Mouse (Mus musculus) mature B cell (primary cell): ENCODE results near the gene Trappc12.

ENCODE experiments used
- in situ Hi-C: fragments of 300-500 bp; cut with MboI; formaldehyde crosslinking; loops from 2 replicates; pipeline ENCODE4 v1.14.3; 2019

Trappc12 gene

GRCm38 (mm10) chr12:28688996-28689395 lies 61.3 kb downstream of the Trappc12 start:
- in situ Hi-C loops: no loop called here

DNA sequence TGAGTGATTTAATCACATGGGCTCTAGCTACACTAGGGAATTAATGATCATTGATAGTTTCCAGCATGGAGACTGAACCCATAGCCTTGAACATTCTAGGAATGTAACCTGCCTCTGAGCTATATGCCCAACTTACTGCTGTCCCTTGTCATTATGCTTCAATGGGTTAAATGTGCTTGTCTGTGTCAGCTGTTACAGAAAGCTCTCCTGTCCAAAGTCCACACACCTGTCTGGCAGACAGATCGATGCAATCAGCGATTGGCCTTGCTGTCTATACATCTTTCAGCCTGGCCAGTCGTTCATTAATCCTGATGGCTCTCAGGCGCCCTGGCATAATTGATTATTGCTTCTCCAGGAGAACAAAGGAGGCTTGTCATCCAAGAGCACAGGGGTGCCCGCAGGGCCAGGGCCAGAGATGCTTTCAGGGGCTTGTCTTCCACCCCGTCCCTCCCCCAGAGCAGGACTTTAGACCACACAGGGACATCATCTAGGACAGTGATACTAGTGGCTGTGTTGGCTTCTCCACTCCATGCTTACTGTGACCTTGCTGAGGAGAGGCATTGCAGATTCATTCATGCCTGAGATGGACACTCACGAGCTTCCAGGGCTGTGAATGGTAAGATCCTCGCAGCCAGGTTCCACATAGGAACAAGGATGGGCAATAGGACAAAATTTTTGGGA lies 63.9 kb downstream of the Trappc12 start:
- in situ Hi-C loops: no loop called here

- in situ Hi-C loops: no loop called here
Observed at GRCm38 (mm10) chr12:28685771-28686170, 64.5 kb downstream of the Trappc12 start.

GRCm38 (mm10) chr12:28684674-28685073 lies 65.6 kb downstream of the Trappc12 start:
- in situ Hi-C loops: no loop called here

GRCm38 (mm10) chr12:28675925-28676209 lies 74.4 kb downstream of the Trappc12 start:
- in situ Hi-C loops: no loop called here

- in situ Hi-C loops: no loop called here
Observed at GRCm38 (mm10) chr12:28675121-28675924, 74.9 kb downstream of the Trappc12 start, which contains the start of gene Adi1. Adi1 (plus strand) TSS chr12:28675231.

DNA sequence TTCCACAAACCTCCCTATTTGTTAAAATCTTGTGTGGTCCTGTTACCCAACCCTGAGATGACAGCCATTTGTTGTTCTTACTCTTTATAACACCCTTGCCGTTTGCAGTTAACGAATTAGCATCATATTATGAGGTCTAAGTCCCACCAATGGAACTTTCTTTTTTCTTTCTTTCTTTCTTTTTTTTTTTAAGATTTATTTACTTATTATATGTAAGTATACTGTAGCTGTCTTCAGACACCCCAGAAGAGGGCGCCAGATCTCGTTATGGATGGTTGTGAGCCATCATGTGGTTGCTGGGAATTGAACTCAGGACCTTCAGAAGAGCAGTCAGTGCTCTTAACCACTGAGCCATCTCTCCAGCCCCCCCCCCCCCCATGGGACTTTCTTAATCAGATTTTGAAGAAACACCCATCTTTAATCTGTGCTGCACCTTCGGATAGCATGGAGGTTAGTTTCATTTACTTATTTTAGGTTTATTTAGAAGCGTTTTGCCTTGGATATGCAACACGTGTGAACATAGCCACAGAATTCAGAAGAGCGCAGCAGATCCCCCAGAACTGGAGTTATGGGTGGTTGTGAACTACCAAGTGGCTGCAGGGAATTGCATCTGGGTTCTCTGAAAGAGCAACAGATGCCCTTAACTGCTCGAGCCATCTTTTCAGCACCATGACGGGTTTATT lies 76.1 kb downstream of the Trappc12 start:
- in situ Hi-C loops: no loop called here

- in situ Hi-C loops: no loop called here
Observed at GRCm38 (mm10) chr12:28667287-28667686, 83.0 kb downstream of the Trappc12 start.

DNA sequence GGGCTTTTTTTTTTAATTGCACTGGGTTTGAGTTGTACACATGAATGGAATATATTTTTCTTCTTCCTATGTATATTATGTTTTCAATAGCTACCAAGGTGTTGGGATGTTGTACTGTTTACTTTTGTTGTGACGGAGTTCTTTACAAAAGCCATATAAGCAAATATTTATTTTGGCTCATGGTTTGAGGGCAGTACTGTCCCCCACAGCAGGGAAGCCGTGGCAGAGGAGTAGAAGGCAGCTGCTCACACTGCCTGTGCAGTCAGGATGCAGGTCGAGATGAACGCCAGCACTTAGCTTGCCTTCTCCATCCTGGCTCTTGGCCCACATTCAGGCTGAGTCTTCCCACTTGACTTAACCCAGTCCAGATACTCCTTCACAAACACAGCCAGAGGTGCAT lies 83.5 kb downstream of the Trappc12 start:
- in situ Hi-C loops: no loop called here

GRCm38 (mm10) chr12:28662628-28663027 lies 87.6 kb downstream of the Trappc12 start:
- in situ Hi-C loops: no loop called here

DNA sequence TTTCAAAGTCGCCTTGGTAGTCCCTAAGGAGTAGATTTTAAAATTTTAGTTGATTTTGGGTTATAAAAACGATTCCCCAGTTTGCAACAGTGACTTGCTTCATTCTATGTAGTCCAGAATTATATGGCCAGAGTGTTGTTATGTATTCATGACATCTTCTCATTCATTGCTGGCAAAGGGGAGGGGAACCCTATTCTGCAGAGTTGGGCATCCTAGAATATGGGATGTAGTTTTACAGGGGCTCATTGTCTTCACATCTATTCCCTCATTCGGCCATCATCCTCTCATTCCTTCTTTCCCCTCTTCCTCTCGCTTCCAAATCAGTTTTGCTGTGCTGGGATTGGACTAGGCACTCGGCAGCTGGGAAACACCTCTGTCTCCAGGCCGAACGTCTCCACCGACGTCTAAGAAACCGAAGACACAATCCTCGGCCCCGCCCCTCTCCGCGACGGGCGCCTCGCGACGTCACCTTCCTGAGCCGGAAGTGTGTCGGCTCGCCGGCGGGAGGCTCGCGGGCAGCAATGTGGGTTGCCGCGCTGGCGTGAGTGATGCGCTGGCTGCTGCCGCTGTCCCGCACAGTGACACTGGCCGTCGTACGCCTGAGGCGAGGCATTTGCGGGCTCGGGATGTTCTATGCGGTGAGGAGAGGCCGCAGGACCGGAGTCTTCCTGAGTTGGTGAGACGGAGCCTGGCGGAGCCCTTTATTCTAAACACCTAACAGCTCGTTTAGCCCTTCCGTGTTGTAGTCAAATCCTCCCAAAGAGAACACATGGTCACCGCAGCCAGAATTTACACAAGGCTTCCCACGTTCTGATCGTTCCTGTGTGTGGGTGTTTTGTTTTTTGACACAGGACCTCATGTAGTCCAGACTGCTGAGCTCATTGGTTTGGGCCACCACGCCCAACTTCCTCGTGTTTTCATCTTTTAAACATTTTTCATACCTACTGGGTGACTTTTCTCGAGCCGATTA lies 100.8 kb downstream of the Trappc12 start, which contains the start of gene Rnaseh1:
Rnaseh1 (plus strand) TSS at position 462 of the 970 bp plus-strand sequence.
- in situ Hi-C loops: no loop called here
